Mouse (Mus musculus): ENCODE data around the gene Fam110a.

DNA sequence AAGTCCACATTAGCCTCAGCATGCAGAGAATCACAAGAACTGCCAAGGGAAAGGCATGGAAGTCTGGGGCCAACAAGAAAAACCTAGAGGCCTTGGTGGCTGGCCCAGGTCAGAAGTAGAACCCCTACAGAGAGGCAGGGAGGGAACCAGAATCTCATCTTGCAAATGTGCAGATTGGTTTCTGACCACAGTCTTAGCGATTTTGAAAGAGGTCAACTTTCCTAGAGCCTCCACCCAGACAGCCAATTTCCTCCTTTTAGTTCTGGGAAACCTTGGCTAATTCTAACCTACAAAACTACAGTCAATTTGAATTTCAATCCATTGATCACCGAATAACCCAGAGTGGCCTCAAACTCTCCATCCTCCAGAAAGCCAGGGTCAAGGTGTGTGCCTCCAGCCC is 32.7 kb upstream of the Fam110a start:
- TF ChIP-seq CTCF (conservative IDR thresholded peaks at IDR 0.05; ENCODE audit: insufficient read depth, insufficient read length, low read depth, low read length) (no peak), POLR2A (IDR thresholded peaks at IDR 0.05; ENCODE audit: low read depth, low read length) (no peak)
